Comparison of ENCODE assay signal across 18 mouse cellular contexts in genomic region chr12:99515481-99515880, GRCm38 (mm10).
"Had no signal": no experiment of that assay in that cellular context is flagged by ENCODE, and none has a peak within 500 bp of the region (broad histone marks: within the 10 kb centered on the region; RNA-seq: fewer than 3 reads in every experiment).

No protein-coding gene starts in this region.

- H3K27ac ChIP-seq: hindbrain, postnatal 0 days; intestine, embryonic 15.5 days; kidney, embryonic 15.5 days; liver, embryonic 13.5 days; midbrain, embryonic 10.5 days; stomach, postnatal 0 days had no signal

- H3K4me3 ChIP-seq: intestine, embryonic 15.5 days; kidney, embryonic 15.5 days; liver, embryonic 13.5 days; midbrain, embryonic 10.5 days had no signal

- H3K36me3 ChIP-seq: intestine, embryonic 15.5 days; kidney, embryonic 15.5 days; midbrain, embryonic 10.5 days had no signal

- ATAC-seq: hindbrain, postnatal 0 days; intestine, embryonic 15.5 days had no signal

- H3K4me1 ChIP-seq: intestine, embryonic 15.5 days had no signal

- H3K9me3 ChIP-seq: intestine, embryonic 15.5 days; kidney, embryonic 15.5 days; liver, embryonic 13.5 days; midbrain, embryonic 10.5 days had no signal

- H3K27me3 ChIP-seq: intestine, embryonic 15.5 days; kidney, embryonic 15.5 days; liver, embryonic 13.5 days had no signal

- DNase-seq: kidney, adult 11 months; kidney, adult 8-10 months; kidney, postnatal 10 days; kidney, postnatal 36 days; layer of hippocampus, postnatal 36 days; liver, embryonic 13.5 days; lung, adult 2 months; lung, postnatal 14 days; midbrain, embryonic 14.5 days; right cerebral cortex, adult 18-20 months; right cerebral cortex, postnatal 14 days; right cerebral cortex, postnatal 4 days; thymus, adult 2 months had no signal
